ENCODE assay signal across 12 mouse cellular contexts in the genomic region with DNA sequence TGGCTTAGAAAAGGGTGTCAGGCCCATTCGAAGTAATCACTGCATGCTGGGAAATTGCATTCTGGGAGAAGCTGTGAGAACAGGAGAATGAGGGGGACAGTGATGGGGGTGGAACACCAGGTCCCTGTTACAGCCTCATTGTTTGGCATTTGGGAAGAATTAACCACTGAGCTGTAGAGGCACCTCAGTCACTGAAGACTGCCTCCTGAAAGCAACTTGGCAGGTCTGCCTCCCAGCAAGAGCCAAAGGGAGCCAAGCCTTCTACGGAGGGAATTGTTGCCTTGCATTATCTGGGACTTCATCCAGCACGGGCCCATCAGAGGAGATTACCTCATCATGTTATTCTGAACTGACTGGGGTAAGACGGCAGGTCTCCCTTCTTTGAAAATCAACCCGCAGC.
DNase-seq lines count a peak whose midpoint lies in the region; ATAC-seq and TF ChIP-seq lines count a peak whose summit lies in the region.
"Had no signal": no experiment of that assay in that cellular context is flagged by ENCODE, and none has a peak within 500 bp of the region (broad histone marks: within the 10 kb centered on the region; RNA-seq: fewer than 3 reads in every experiment).

No protein-coding gene starts in this region.

- H3K27me3 ChIP-seq in cerebellum, adult 2 months (ENCODE audit: control insufficient read depth, insufficient read depth, low read length), result no peaks in the 10 kb centered on the region
- H3K27me3 ChIP-seq in heart, embryonic 10.5 days (ENCODE audit: insufficient read depth, poor library complexity, severe bottlenecking), result no peaks in the 10 kb centered on the region
- H3K27me3 ChIP-seq in midbrain, embryonic 16.5 days (ENCODE audit: control insufficient read depth, insufficient read depth, low read depth, low read length), result no peaks in the 10 kb centered on the region
- no peaks in the 10 kb centered on the region for H3K27me3 ChIP-seq in midbrain, embryonic 15.5 days (replicated peaks)
- no peaks in the 10 kb centered on the region for H3K27me3 ChIP-seq in intestine, postnatal 0 days (replicated peaks; ENCODE audit: control insufficient read depth, insufficient read depth, low read length)

- ATAC-seq in midbrain, embryonic 16.5 days, result 0 out of 2 replicates have a peak, but pooled peaks have one; percentile 32
- ATAC-seq in midbrain, embryonic 15.5 days (replicated peaks), result no peak
- ATAC-seq in intestine, postnatal 0 days, result no peak
- ATAC-seq: inflammation-experienced regulatory T-cells, adult 6 months had no signal

- H3K36me3 ChIP-seq in heart, embryonic 10.5 days, result no peaks in the 10 kb centered on the region
- no peaks in the 10 kb centered on the region for H3K36me3 ChIP-seq in midbrain, embryonic 16.5 days (ENCODE audit: control insufficient read depth, insufficient read depth, low read length)
- H3K36me3 ChIP-seq in midbrain, embryonic 15.5 days (replicated peaks), result no peaks in the 10 kb centered on the region
- H3K36me3 ChIP-seq in intestine, postnatal 0 days (ENCODE audit: control insufficient read depth, insufficient read depth), result no peaks in the 10 kb centered on the region

- H3K9me3 ChIP-seq in heart, embryonic 10.5 days, result no peaks in the 10 kb centered on the region
- H3K9me3 ChIP-seq in midbrain, embryonic 16.5 days (replicated peaks; ENCODE audit: control insufficient read depth, low read length, poor library complexity, severe bottlenecking), result no peaks in the 10 kb centered on the region
- H3K9me3 ChIP-seq in midbrain, embryonic 15.5 days, result no peaks in the 10 kb centered on the region
- H3K9me3 ChIP-seq in intestine, postnatal 0 days (ENCODE audit: control insufficient read depth), result no peaks in the 10 kb centered on the region

- H3K4me2 ChIP-seq in midbrain, embryonic 16.5 days (ENCODE audit: low read length), result no peak overlapping the region
- no peak overlapping the region for H3K4me2 ChIP-seq in midbrain, embryonic 15.5 days
- no peak overlapping the region for H3K4me2 ChIP-seq in intestine, postnatal 0 days (replicated peaks; ENCODE audit: low read depth)

- no peak for TF ChIP-seq POLR2A in cerebellum, adult 2 months (IDR thresholded peaks at IDR 0.05; ENCODE audit: borderline replicate concordance, insufficient read depth, low read length)

- H3K4me1 ChIP-seq in cerebellum, adult 2 months (ENCODE audit: control insufficient read depth, insufficient read depth, low read length), result no peaks in the 10 kb centered on the region
- H3K4me1 ChIP-seq in heart, embryonic 10.5 days, result no peaks in the 10 kb centered on the region
- no peaks in the 10 kb centered on the region for H3K4me1 ChIP-seq in midbrain, embryonic 16.5 days (ENCODE audit: control insufficient read depth, insufficient read depth, low read length)
- no peaks in the 10 kb centered on the region for H3K4me1 ChIP-seq in midbrain, embryonic 15.5 days
- no peaks in the 10 kb centered on the region for H3K4me1 ChIP-seq in intestine, postnatal 0 days (replicated peaks; ENCODE audit: control insufficient read depth, insufficient read depth, low read length)

- peak; percentile 23 to 56 for DNase-seq in cerebellum, adult 2 months
- no peak for DNase-seq in cerebellum, adult 11 months
- peak; percentile 89 for DNase-seq in heart, adult 11 months
- no peak for DNase-seq in heart, embryonic 10.5 days (ENCODE audit: low spot score)
- peak; percentile 4 to 12 for DNase-seq in heart, postnatal 14 days
- DNase-seq: B cell, adult 2 months; kidney, postnatal 10 days; lung, postnatal 36 days had no signal

- no peak overlapping the region for H3K4me3 ChIP-seq in cerebellum, adult 2 months (replicated peaks; ENCODE audit: insufficient read depth, low read depth, low read length)
- H3K4me3 ChIP-seq in heart, embryonic 10.5 days, result no peak overlapping the region
- no peak overlapping the region for H3K4me3 ChIP-seq in midbrain, embryonic 16.5 days (ENCODE audit: low read depth, low read length)
- no peak overlapping the region for H3K4me3 ChIP-seq in midbrain, embryonic 15.5 days
- H3K4me3 ChIP-seq in intestine, postnatal 0 days (ENCODE audit: low read depth, low read length), result no peak overlapping the region

- H3K9ac ChIP-seq in midbrain, embryonic 16.5 days (ENCODE audit: low read depth, low read length), result no peak overlapping the region
- H3K9ac ChIP-seq in midbrain, embryonic 15.5 days, result no peak overlapping the region
- no peak overlapping the region for H3K9ac ChIP-seq in intestine, postnatal 0 days (ENCODE audit: low read depth, low read length)

- no peak for TF ChIP-seq CTCF in cerebellum, adult 2 months (IDR thresholded peaks at IDR 0.05; ENCODE audit: borderline replicate concordance, insufficient read depth, low read depth, low read length)
- TF ChIP-seq CTCF in intestine, postnatal 0 days (IDR thresholded peaks at IDR 0.05; ENCODE audit: low read depth), result no peak

- intact Hi-C loops in heart, postnatal 14 days (cut with DNase I), result no loop called here

- H3K27ac ChIP-seq in cerebellum, adult 2 months (ENCODE audit: insufficient read depth, low read length), result no peak overlapping the region
- H3K27ac ChIP-seq in heart, embryonic 10.5 days, result no peak overlapping the region
- H3K27ac ChIP-seq in midbrain, embryonic 16.5 days (ENCODE audit: low read length), result no peak overlapping the region
- H3K27ac ChIP-seq in midbrain, embryonic 15.5 days, result no peak overlapping the region
- H3K27ac ChIP-seq in intestine, postnatal 0 days (ENCODE audit: low read depth, low read length), result no peak overlapping the region

- 6% methylated on average over 5 of the region's 5 CpGs for WGBS in cerebellum, adult 2 months
- 61% methylated on average over 5 of the region's 5 CpGs for WGBS in heart, embryonic 10.5 days
- WGBS in midbrain, embryonic 16.5 days, result 62% methylated on average over 5 of the region's 5 CpGs
- 59% methylated on average over 5 of the region's 5 CpGs for WGBS in midbrain, embryonic 15.5 days
- WGBS in intestine, postnatal 0 days, result 58% methylated on average over 5 of the region's 5 CpGs

Comparison
In these comparisons a context has a peak if more than half of its experiments do, and no peak if none do; other contexts are left out.
1. DNase-seq: peak in cerebellum, adult 2 months (2 of 2), heart, adult 11 months (single experiment) and heart, postnatal 14 days (2 of 2); none in cerebellum, adult 11 months (single experiment) and heart, embryonic 10.5 days (single experiment).